Mouse (Mus musculus) hindbrain, embryonic 11.5 days (tissue): ENCODE results near the gene Rapgefl1. TPM values are rescaled to one million over a fixed set of nuclear protein-coding genes. Genes with fewer than 3 reads are reported as not detected.

ENCODE experiments used
- ATAC-seq: fragments of 200-750 bp; cut with Nextera tagmentation; 2 replicates; pipeline ENCODE4 v1.8.0; 2017; ENCODE audit warnings: mild to moderate bottlenecking, moderate TSS enrichment, moderate library complexity; ENCODE audit not compliant: low FRiP score
- DNase-seq: peaks from one replicate; pipeline ENCODE4 v3.0.0-alpha.2; 2015; ENCODE audit warnings: low spot score
- H3K27ac ChIP-seq: fragments of 300-500 bp; sonication (generic); 2 replicates; pipeline ENCODE4 v1.5.1; 2014; ENCODE audit warnings: mild to moderate bottlenecking, low read depth, low read length
- H3K27me3 ChIP-seq: fragments of 300-500 bp; sonication (generic); 2 replicates; pipeline ENCODE4 v1.6.1; 2014; ENCODE audit warnings: mild to moderate bottlenecking, low read length, moderate library complexity, mixed read lengths; ENCODE audit not compliant: control insufficient read depth, insufficient read depth
- H3K36me3 ChIP-seq: fragments of 300-500 bp; sonication (generic); 2 replicates; pipeline ENCODE4 v1.6.1; 2014; ENCODE audit warnings: mild to moderate bottlenecking, low read length, moderate library complexity, mixed read lengths; ENCODE audit not compliant: control insufficient read depth, insufficient read depth
- H3K4me1 ChIP-seq: fragments of 300-500 bp; sonication (generic); replicated peaks from 2 replicates; pipeline ENCODE4 v1.6.1; 2014; ENCODE audit warnings: low read length, mixed read lengths; ENCODE audit not compliant: control insufficient read depth, insufficient read depth
- H3K4me2 ChIP-seq: fragments of 300-500 bp; sonication (generic); replicated peaks from 2 replicates; pipeline ENCODE4 v1.6.1; 2014; ENCODE audit warnings: mild to moderate bottlenecking, low read depth, low read length
- H3K4me3 ChIP-seq: fragments of 300-500 bp; sonication (generic); 2 replicates; pipeline ENCODE4 v1.5.1; 2014; ENCODE audit warnings: low read depth, low read length
- H3K9ac ChIP-seq: fragments of 300-500 bp; sonication (generic); 2 replicates; pipeline ENCODE4 v1.6.1; 2014; ENCODE audit warnings: low read depth, low read length
- H3K9me3 ChIP-seq: fragments of 300-500 bp; sonication (generic); 2 replicates; pipeline ENCODE4 v1.6.1; 2016; ENCODE audit warnings: low read length; ENCODE audit not compliant: control insufficient read depth
- WGBS: fragments of 180-500 bp; shearing (Covaris S2); extraction: QIAGEN DNeasy Blood & Tissue Kit; methylation state at CpG from one replicate; pipeline ENCODE4 v1.1.7; 2014; 5-methylcytosine and 5-hydroxymethylcytosine counted together
- polyA plus RNA-seq: library from polyadenylated mRNA; unstranded; fragments of >200 nt; fragmentation: Nextera tagmentation; extraction: Ambion mirVana; gene quantifications from 2 replicates; pipeline ENCODE4 v1.2.1, GENCODE M21; 2014

Gene Rapgefl1
- polyA plus RNA-seq, 1 experiment from 2014 or later, result 2.2 TPM

- ATAC-seq (no peak), DNase-seq (peak; percentile 95)
- Histone ChIP-seq H3K27me3 (no peaks in the 10 kb centered on the region), H3K4me2 (no peak overlapping the region), H3K9me3 (no peaks in the 10 kb centered on the region), H3K27ac (no peak overlapping the region), H3K4me3 (no peak overlapping the region), H3K36me3 (no peaks in the 10 kb centered on the region), H3K4me1 (no peaks in the 10 kb centered on the region), H3K9ac (no peak overlapping the region)
- WGBS, result 37% methylated on average over 14 of the region's 14 CpGs
These were observed 22.5 kb downstream of the Rapgefl1 start for GRCm38 (mm10) chr11:98858759-98859731.

DNA sequence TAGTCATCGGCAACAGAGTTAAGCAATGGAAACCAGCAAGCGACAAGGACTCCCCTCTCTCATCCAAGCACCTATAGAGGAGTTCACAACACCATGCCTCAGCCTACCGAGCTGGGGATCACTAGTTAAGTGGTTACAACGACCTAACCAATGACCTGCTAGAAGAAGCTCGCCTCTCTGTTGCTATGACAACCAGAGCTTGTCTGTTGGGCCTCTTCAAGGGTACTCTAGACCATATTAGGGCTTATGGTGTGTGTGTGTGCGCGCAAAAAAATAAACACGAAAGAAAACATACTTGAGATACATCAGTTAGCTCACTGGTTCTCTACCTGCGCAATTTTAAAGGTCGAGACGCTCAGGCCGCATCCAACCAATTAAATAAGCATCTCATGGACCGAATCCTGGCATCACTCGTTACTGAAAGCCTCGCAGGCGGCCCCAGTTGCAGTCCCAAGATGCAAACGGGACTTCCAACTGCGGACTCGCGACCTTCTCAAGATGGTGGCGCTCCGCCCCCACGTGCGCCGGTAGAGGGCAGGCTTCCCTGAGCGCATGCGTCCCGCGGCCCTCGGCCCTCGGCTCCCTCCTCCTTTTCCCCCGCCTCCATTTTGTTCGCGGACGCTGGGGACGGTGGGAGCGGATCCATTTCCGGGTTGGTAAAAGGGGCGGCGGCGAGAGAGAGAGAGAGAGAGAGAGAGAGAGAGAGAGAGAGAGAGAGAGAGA lies 26.6 kb downstream of the Rapgefl1 start, which contains the start of gene Wipf2:
Gene Wipf2 (plus strand): TSS at position 611 of the 723 bp plus-strand sequence.
- whole genome bisulfite sequencing, result 7% methylated on average over 36 of the region's 41 CpGs
- H3K36me3 ChIP-seq, result no peaks in the 10 kb centered on the region
- H3K4me1 ChIP-seq, result peaks cover 4% of the 10 kb centered on the region; the same call in 1 of the 2 replicates
- peak within 1 kb of the TSS; percentile 68 for H3K4me3 ChIP-seq
- peak within 1 kb of the TSS; percentile 83 for H3K27ac ChIP-seq
- H3K9ac ChIP-seq, result peak within 1 kb of the TSS; percentile 66
- peak; percentile 86 for ATAC-seq
- no peaks in the 10 kb centered on the region for H3K27me3 ChIP-seq
- peak; percentile 98 for DNase-seq
- H3K9me3 ChIP-seq, result no peaks in the 10 kb centered on the region
- H3K4me2 ChIP-seq, result peak within 1 kb of the TSS; percentile 65

DNA sequence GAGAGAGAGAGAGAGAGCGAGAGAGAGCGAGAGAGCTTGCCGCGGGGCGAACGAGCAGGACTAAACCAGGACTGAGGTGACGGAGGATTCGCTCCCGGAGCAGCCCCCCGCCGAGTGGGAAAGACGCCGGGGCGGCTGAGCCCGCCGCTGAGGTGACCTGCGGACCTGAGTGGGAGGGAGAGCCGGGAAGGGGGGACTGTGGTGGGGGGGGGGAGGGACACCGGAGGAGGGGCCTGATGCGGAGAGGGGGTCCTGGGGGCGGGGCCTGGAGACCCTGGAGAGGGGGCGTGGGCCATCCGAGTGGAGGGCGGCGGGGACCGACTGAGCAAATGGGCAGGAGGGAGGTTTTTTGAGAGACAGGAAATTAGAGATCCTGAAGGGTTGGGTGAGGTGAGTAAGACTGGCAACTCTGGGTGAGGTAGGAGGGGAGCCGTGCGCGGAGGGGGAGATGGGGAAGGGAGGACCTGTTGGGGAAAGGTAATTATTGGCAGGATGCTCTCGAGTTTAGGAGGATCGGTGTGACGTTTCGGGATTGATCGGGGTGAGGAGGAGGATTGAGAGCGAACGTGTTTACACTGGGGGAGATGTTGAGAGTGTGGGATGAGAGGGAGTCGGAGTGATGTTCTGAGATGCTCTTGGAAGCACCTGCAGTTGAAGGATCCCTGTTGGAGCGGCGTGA lies 27.3 kb downstream of the Rapgefl1 start:
- DNase-seq (peak; percentile 79), ATAC-seq (peak; percentile 79)
- WGBS, result under 1% methylated on average over 25 of the region's 39 CpGs

GRCm38 (mm10) chr11:98867293-98867692 lies 30.7 kb downstream of the Rapgefl1 start:
- Histone ChIP-seq H3K27me3 (no peaks in the 10 kb centered on the region), H3K36me3 (no peaks in the 10 kb centered on the region), H3K4me2 (no peak overlapping the region), H3K9ac (no peak overlapping the region), H3K4me3 (no peak overlapping the region), H3K27ac (no peak overlapping the region), H3K4me1 (peaks cover 4% of the 10 kb centered on the region; the same call in 1 of the 2 replicates), H3K9me3 (no peaks in the 10 kb centered on the region)
- ATAC-seq (no peak), DNase-seq (peak; percentile 39)
- WGBS, result 45% methylated on average over 12 of the region's 12 CpGs

More for the DNA sequence above, 27.3 kb downstream of the Rapgefl1 start:
- peak overlapping the region; percentile 66 for H3K9ac ChIP-seq
- H3K27me3 ChIP-seq, result no peaks in the 10 kb centered on the region
- no peaks in the 10 kb centered on the region for H3K36me3 ChIP-seq
- H3K27ac ChIP-seq, result peak overlapping the region; percentile 83
- H3K9me3 ChIP-seq, result no peaks in the 10 kb centered on the region
- H3K4me1 ChIP-seq, result peaks cover 4% of the 10 kb centered on the region; the same call in 1 of the 2 replicates
- H3K4me3 ChIP-seq, result peak overlapping the region; percentile 68
- H3K4me2 ChIP-seq, result peak overlapping the region; percentile 65

DNA sequence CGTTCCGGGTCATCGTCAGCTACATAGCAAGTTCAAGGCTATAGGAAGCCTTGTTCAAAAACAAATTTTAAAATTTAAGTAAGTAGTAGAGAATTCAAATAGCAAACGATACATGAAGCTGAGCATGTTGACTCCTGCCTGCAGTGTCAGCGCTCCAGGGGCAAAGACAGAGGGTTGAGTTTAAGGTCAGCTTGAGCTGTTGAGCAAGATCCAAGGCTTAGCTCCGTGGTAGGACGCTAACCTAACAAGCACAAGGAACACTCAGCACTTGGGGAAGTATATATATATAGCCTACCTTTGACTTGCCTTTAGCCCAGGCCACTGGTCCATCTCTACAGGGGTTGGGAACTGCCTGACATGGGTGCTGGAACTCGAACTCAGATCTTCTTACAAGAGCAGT lies 33.3 kb downstream of the Rapgefl1 start:
- 95% methylated on average over 8 of the region's 8 CpGs for WGBS
- no peak overlapping the region for H3K4me2 ChIP-seq
- no peaks in the 10 kb centered on the region for H3K9me3 ChIP-seq
- no peaks in the 10 kb centered on the region for H3K36me3 ChIP-seq
- H3K9ac ChIP-seq, result no peak overlapping the region
- ATAC-seq, result no peak
- DNase-seq, result no peak
- no peaks in the 10 kb centered on the region for H3K27me3 ChIP-seq
- H3K27ac ChIP-seq, result no peak overlapping the region
- H3K4me3 ChIP-seq, result no peak overlapping the region
- H3K4me1 ChIP-seq, result peaks cover 4% of the 10 kb centered on the region; the same call in 1 of the 2 replicates

DNA sequence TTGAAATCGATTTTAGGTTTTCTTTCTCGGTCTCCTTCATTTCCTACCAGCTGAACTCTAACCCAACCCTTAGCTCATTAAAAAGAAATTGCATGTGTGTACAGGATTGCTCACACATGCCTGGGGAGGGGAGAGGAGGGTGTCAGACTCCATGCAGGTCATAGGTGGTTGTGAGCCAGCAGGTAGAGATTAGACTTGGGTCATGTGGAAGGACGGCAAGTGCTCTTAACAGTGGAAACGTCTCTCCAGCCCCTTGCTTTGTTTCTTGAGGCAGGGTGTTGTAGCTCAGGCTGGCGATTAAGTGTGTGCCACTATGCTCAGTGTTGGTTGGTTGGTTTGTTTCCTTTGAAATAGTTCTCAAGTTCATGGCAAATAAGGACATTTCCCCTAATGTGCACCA lies 34.2 kb downstream of the Rapgefl1 start:
- DNase-seq (no peak), ATAC-seq (no peak)
- Histone ChIP-seq H3K27ac (no peak overlapping the region), H3K4me1 (peaks cover 4% of the 10 kb centered on the region; the same call in 1 of the 2 replicates), H3K9me3 (no peaks in the 10 kb centered on the region), H3K4me3 (no peak overlapping the region), H3K36me3 (no peaks in the 10 kb centered on the region), H3K4me2 (no peak overlapping the region), H3K9ac (no peak overlapping the region), H3K27me3 (no peaks in the 10 kb centered on the region)
- WGBS, result 82% methylated on average over 5 of the region's 5 CpGs

- no peaks in the 10 kb centered on the region for H3K36me3 ChIP-seq
- no peak overlapping the region for H3K4me3 ChIP-seq
- H3K9ac ChIP-seq, result no peak overlapping the region
- peaks cover 4% of the 10 kb centered on the region; the same call in 1 of the 2 replicates for H3K4me1 ChIP-seq
- H3K4me2 ChIP-seq, result no peak overlapping the region
- no peak for ATAC-seq
- DNase-seq, result no peak
- no peaks in the 10 kb centered on the region for H3K9me3 ChIP-seq
- WGBS, result 84% methylated on average over 4 of the region's 4 CpGs
- H3K27me3 ChIP-seq, result no peaks in the 10 kb centered on the region
- H3K27ac ChIP-seq, result no peak overlapping the region
These were observed 34.8 kb downstream of the Rapgefl1 start for GRCm38 (mm10) chr11:98871416-98871815.

DNA sequence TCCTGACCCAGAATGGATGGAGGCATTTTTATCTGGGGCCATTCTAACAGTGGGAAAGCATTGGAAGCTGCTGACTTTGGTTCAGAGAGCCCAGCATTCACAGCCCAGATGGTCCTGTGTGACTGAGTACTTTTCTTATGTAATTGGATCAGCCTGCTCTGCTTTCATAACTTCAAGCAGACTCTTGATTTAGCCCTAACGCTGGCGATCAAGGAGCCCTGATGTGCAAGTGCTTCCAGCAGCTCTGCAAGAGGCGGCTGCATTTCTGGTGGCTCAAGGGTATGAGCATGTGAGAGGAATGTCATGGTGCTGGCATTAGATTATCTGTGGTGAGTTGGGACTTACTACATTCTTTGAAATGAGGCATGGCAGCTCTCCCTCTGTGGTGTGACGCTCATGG lies 35.5 kb downstream of the Rapgefl1 start:
- no peak overlapping the region for H3K9ac ChIP-seq
- peaks cover 4% of the 10 kb centered on the region; the same call in 1 of the 2 replicates for H3K4me1 ChIP-seq
- WGBS, result 70% methylated on average over 4 of the region's 4 CpGs
- H3K4me2 ChIP-seq, result no peak overlapping the region
- H3K27me3 ChIP-seq, result no peaks in the 10 kb centered on the region
- no peaks in the 10 kb centered on the region for H3K36me3 ChIP-seq
- H3K4me3 ChIP-seq, result no peak overlapping the region
- H3K9me3 ChIP-seq, result no peaks in the 10 kb centered on the region
- no peak for ATAC-seq
- no peak overlapping the region for H3K27ac ChIP-seq
- no peak for DNase-seq
